Mouse (Mus musculus) heart, postnatal 14 days (tissue): Measurements from ENCODE around the gene Slc17a5. TPM values are rescaled to one million over a fixed set of nuclear protein-coding genes. Genes with fewer than 3 reads are reported as not detected.
"Not testable (repeated sequence)": the region's sequence is repeated elsewhere in the genome, so short reads cannot be mapped to it uniquely, and the experiment has no call there.

ENCODE experiments used
- DNase-seq, 2 experiments: peaks; one replicate each; pipeline ENCODE4 v3.0.0; 2021 to 2022
- intact Hi-C: fragments of 180-260 bp; cut with DNase I; formaldehyde crosslinking; loops from one replicate; pipeline ENCODE4 v1.15.1; 2025
- total RNA-seq, 2 experiments: library from RNA; stranded (reverse); gene quantifications; 2 replicates each; pipeline ENCODE4 v1.2.3; 2021

The Slc17a5 gene
- total RNA-seq, 2 experiments from 2014 or later, result 5.7 to 6.9 TPM

DNA sequence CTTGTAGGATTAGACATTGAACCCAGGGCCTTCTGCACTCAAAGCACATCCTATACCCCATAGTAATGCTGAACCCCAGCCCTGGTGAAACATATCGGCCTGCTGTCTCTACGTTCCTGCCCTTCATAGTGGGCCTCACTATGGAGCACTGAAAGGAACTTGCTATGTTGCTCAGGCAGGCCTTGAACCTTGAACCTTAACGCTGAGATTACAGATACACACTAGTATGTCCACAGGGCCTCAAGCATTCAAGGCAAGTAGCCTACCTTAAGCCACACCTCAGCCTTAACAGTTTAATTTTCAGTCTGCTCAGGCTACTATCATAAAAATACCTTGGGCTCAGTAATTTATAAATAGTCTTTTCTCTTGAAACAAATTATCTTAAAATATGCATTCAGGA lies 95.6 kb downstream of the Slc17a5 start:
- intact Hi-C loops, result no loop called here
- DNase-seq, result no peak

DNA sequence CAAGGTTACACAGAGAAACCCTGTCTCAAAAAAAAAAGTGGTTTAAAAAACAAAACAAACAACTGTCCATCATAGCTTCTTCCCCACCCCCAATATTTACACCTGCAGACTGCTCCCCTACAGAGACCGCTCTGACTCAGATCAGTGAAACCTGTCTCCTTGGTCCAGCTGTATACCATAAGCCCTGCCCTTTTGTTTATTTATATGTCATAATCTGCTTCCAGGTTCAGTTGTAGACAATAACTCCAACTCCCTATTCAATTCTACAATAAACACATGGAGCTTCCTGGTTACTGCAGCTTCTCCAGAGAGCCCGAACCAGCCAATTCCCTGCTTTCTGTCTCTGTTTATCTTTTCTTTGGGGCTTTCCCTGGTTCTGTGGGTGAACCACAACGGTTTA lies 96.7 kb downstream of the Slc17a5 start:
- intact Hi-C loops, result no loop called here
- no peak for DNase-seq

DNA sequence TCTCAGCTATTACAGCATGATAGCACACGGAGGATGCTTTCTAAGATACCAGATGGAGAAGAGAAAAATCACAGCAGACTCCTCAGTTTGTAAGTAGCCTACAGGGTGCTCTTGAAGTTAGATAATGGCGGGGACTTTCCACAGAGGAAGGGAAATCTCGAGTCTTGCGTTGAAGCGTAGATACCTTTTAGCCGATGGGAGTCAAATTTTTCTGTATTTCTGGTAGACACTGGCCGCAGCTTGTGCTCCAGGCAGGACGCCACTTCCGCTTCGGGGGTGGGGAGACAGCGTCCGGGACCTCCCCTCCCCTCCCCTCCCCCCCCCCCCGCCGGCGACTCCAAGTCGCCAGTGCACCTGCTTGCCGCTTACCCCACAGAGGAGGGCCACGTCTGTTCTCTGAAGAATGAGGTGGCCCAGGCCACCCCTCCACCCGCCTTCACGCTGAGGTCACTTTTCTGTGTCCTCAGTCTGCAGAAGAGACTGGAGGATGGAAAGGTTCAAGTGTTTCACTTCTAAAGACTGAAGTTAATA lies 98.9 kb downstream of the Slc17a5 start, which contains the start of gene Eef1a1:
TSS of gene Eef1a1 (minus strand) at position 262 of the 531 bp plus-strand sequence.
- intact Hi-C loops, result no loop called here
- DNase-seq, result peak; percentile 72 to 77

DNA sequence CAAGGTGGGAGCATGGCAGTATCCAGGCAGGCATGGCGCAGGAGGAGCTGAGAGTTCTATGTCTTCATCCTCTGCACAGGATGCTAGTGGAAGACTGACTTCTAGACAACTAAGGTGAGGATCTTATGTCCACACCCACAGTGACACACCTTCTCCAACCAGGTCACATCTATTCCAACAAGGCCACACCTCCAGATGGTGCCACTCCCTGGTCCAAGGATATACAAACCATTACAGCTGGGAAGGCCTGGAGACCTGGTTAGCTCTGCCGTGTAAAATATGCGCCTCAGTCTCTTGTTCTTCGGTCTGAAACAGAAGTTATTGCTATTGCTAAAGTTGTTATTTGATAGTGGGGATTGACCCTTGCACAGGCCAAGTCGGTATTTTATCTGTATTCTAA lies 99.8 kb downstream of the Slc17a5 start:
- intact Hi-C loops, DNase-seq: not testable (repeated sequence)

Other genes starting within 250 kb of the Slc17a5 start
- gene Gsta2, start 232.3 kb downstream of the Slc17a5 start, total RNA-seq, result not detected
- gene Dppa5a, start 219.9 kb downstream of the Slc17a5 start, total RNA-seq, result not detected
- not detected for gene Ooep, start 209.3 kb downstream of the Slc17a5 start, total RNA-seq
- gene Ddx43, start 192.3 kb downstream of the Slc17a5 start, total RNA-seq, result not detected
- under 1 TPM; 0.45 to 0.68 TPM for gene Cgas, start 144.8 kb downstream of the Slc17a5 start, total RNA-seq
- 10 to 100 TPM; 20.6 to 23.5 TPM for gene Mto1, start 139.8 kb downstream of the Slc17a5 start, total RNA-seq
- not detected for gene Gm17324, start 139.3 kb downstream of the Slc17a5 start, total RNA-seq
- 1,000 to 10,000 TPM; 1,986 to 2,287 TPM for gene Eef1a1, start 98.9 kb downstream of the Slc17a5 start, total RNA-seq
- 1 to 10 TPM; 7.0 to 7.1 TPM for gene Cd109, start 27.5 kb upstream of the Slc17a5 start, total RNA-seq